13 mouse cellular contexts compared by ENCODE assay signal in genomic region chr11:59941391-59941790, GRCm38 (mm10). TPM values are rescaled to one million over a fixed set of nuclear protein-coding genes. Genes with fewer than 3 reads are reported as not detected.
DNase-seq lines count a peak whose midpoint lies in the region; ATAC-seq and TF ChIP-seq lines count a peak whose summit lies in the region.
"Had no signal": no experiment of that assay in that cellular context is flagged by ENCODE, and none has a peak within 500 bp of the region (broad histone marks: within the 10 kb centered on the region; RNA-seq: fewer than 3 reads in every experiment).

No protein-coding gene starts in this region.

- 4% methylated on average over 3 of the region's 3 CpGs for WGBS in lung, postnatal 0 days
- WGBS in liver, embryonic 15.5 days (ENCODE audit: insufficient replicate concordance) = under 1% methylated on average over 3 of the region's 3 CpGs

- no peak overlapping the region for H3K27ac ChIP-seq in lung, postnatal 0 days (ENCODE audit: low read length)
- H3K27ac ChIP-seq in liver, embryonic 15.5 days (replicated peaks) = peak overlapping the region; percentile 39
- H3K27ac ChIP-seq: heart, embryonic 15.5 days; midbrain, embryonic 10.5 days; neural tube, embryonic 13.5 days had no signal

- no peaks in the 10 kb centered on the region for H3K4me1 ChIP-seq in lung, postnatal 0 days (ENCODE audit: insufficient read depth, low read depth, low read length)
- peaks cover 26% of the 10 kb centered on the region for H3K4me1 ChIP-seq in liver, embryonic 15.5 days (replicated peaks)
- H3K4me1 ChIP-seq: midbrain, embryonic 10.5 days; neural tube, embryonic 13.5 days had no signal

- H3K9me3 ChIP-seq in lung, postnatal 0 days (ENCODE audit: low read length) = no peaks in the 10 kb centered on the region
- H3K9me3 ChIP-seq in liver, embryonic 15.5 days (replicated peaks) = no peaks in the 10 kb centered on the region
- H3K9me3 ChIP-seq: heart, embryonic 15.5 days; midbrain, embryonic 10.5 days; neural tube, embryonic 13.5 days had no signal

- H3K9ac ChIP-seq in lung, postnatal 0 days (replicated peaks; ENCODE audit: low read depth) = no peak overlapping the region
- H3K9ac ChIP-seq in liver, embryonic 15.5 days = no peak overlapping the region; the same call in 1 of the 2 replicates
- H3K9ac ChIP-seq: heart, embryonic 15.5 days; neural tube, embryonic 13.5 days had no signal

- no peak for TF ChIP-seq CTCF in lung, postnatal 0 days (IDR thresholded peaks at IDR 0.05)

- no peaks in the 10 kb centered on the region for H3K27me3 ChIP-seq in lung, postnatal 0 days (replicated peaks; ENCODE audit: insufficient read depth, low read length)
- no peaks in the 10 kb centered on the region for H3K27me3 ChIP-seq in liver, embryonic 15.5 days
- H3K27me3 ChIP-seq: heart, embryonic 15.5 days; neural tube, embryonic 13.5 days had no signal

- peak; percentile 53 for ATAC-seq in lung, postnatal 0 days
- peak; percentile 77 for ATAC-seq in liver, embryonic 15.5 days (ENCODE audit: insufficient read depth)
- ATAC-seq in frontal cortex, adult (ENCODE audit: low TSS enrichment) = no peak
- ATAC-seq: inflammation-experienced regulatory T-cells, adult 6 months had no signal

- DNase-seq in lung, postnatal 0 days (ENCODE audit: low spot score) = peak; percentile 80
- no peak for DNase-seq in lung, postnatal 4 days
- peak; percentile 37 for DNase-seq in c-Kit-positive CD71-negative TER-119-negative erythroid progenitor cells, embryonic 14.5 days (ENCODE audit: low read depth)
- no peak for DNase-seq in spleen, adult 12 weeks (ENCODE audit: low spot score)
- DNase-seq in spleen, postnatal 4 days (ENCODE audit: low spot score in 2 of 2) = no peak
- DNase-seq in cerebellum, postnatal 14 days = no peak
- DNase-seq: thymus, postnatal 25 days had no signal

- H3K4me2 ChIP-seq in lung, postnatal 0 days (replicated peaks; ENCODE audit: low read depth, low read length) = no peak overlapping the region
- peak overlapping the region; percentile 34 for H3K4me2 ChIP-seq in liver, embryonic 15.5 days
- H3K4me2 ChIP-seq: heart, embryonic 15.5 days; neural tube, embryonic 13.5 days had no signal

- no peak overlapping the region for H3K4me3 ChIP-seq in lung, postnatal 0 days (ENCODE audit: low read depth, low read length)
- H3K4me3 ChIP-seq in liver, embryonic 15.5 days (replicated peaks) = no peak overlapping the region
- H3K4me3 ChIP-seq: heart, embryonic 15.5 days; midbrain, embryonic 10.5 days; neural tube, embryonic 13.5 days had no signal

- TF ChIP-seq EP300 in lung, postnatal 0 days (IDR thresholded peaks at IDR 0.05) = peak; percentile 26; the same call in 1 of the 2 replicates

- H3K36me3 ChIP-seq in lung, postnatal 0 days (ENCODE audit: insufficient read depth, low read length) = no peaks in the 10 kb centered on the region
- no peaks in the 10 kb centered on the region for H3K36me3 ChIP-seq in liver, embryonic 15.5 days (replicated peaks)
- H3K36me3 ChIP-seq: heart, embryonic 15.5 days; midbrain, embryonic 10.5 days; neural tube, embryonic 13.5 days had no signal

RNA-seq across cellular contexts. Expression of gene Med9, which starts 6.6 kb away (rescaled TPM):
- 29.0 and 31.3 TPM in 2 replicates for polyA plus RNA-seq in lung, postnatal 0 days (2015; fragmentation: Nextera tagmentation; extraction: Ambion mirVana)
- 19.6 and 20.4 TPM in 2 replicates for polyA plus RNA-seq in liver, embryonic 15.5 days (2015; fragmentation: Nextera tagmentation; extraction: Ambion mirVana)

RNA-seq across cellular contexts. Expression of gene Rasd1, which starts 23.4 kb away (rescaled TPM):
- 3.3 and 4.0 TPM in 2 replicates for polyA plus RNA-seq in lung, postnatal 0 days (2015; fragmentation: Nextera tagmentation; extraction: Ambion mirVana)
- 0.96 and 1.3 TPM in 2 replicates for polyA plus RNA-seq in liver, embryonic 15.5 days (2015; fragmentation: Nextera tagmentation; extraction: Ambion mirVana)

Comparison
In these comparisons a context has a peak if more than half of its experiments do, and no peak if none do; other contexts are left out.
1. DNase-seq: peak in lung, postnatal 0 days (single experiment) and c-Kit-positive CD71-negative TER-119-negative erythroid progenitor cells, embryonic 14.5 days (single experiment); none in lung, postnatal 4 days (0 of 2), spleen, adult 12 weeks (single experiment), spleen, postnatal 4 days (0 of 2) and cerebellum, postnatal 14 days (0 of 2).